Mouse (Mus musculus): ENCODE data around the gene Dhx38. TPM values are rescaled to one million over a fixed set of nuclear protein-coding genes. Genes with fewer than 3 reads are reported as not detected.

Gene Dhx38
- polyA plus RNA-seq, 1 experiment from 2014 or later, result 25.3 TPM

DNA sequence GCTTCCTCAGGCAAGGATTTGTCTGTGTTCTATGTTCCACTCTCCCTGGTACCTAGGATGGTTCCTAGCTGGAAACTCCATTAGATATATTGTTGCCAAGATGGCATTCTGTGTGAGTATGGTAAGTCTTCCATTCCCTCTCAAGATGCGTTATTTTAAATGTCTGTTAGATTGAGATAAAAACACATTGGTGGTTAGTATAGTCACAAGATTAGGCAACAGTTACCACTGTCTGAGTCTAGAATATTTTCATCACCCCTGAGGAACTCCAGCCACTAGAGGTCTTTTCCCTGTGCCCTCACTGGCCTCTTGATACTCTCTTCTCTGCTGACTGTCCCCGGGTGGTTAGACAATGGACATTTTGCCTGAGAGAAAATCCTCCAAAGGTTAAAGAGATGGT lies 41.7 kb downstream of the Dhx38 start:
- 73% methylated on average over 2 of the region's 2 CpGs for WGBS

DNA sequence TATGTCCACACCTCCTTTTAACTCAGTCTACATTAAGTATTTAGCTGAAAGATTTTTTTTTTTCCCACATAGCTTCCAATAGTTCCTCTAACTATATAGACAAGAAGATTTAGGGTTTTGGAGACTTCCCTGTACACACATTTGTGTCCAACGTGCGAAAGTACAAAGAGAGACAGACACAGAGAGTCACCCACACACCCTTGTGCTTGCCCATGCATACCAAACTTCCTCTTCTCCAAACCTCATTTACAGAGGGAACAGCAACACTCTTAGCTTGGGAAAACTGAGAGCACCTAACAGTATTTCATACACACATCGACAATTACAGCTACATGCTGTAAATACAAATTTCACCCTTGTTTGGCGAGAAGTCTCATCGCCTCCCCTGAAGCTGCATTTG lies 60.1 kb downstream of the Dhx38 start:
- Histone ChIP-seq H3K4me2 (ENCODE audit: low read depth, low read length) (no peak overlapping the region), H3K27ac (ENCODE audit: low read length) (no peak overlapping the region), H3K9ac (ENCODE audit: low read length) (no peak overlapping the region), H3K9me3 (ENCODE audit: control insufficient read depth, low read length) (no peaks in the 10 kb centered on the region), H3K36me3 (ENCODE audit: control insufficient read depth, insufficient read depth, low read length) (no peaks in the 10 kb centered on the region), H3K4me3 (ENCODE audit: low read length) (no peak overlapping the region), H3K4me1 (replicated peaks; ENCODE audit: control insufficient read depth, insufficient read depth, low read length) (no peaks in the 10 kb centered on the region), H3K27me3 (ENCODE audit: control insufficient read depth, insufficient read depth, low read depth, low read length) (no peaks in the 10 kb centered on the region)
- no peak for ATAC-seq (ENCODE audit: low read depth)
- WGBS, result 84% methylated on average over 5 of the region's 5 CpGs

More for the DNA sequence above, 41.7 kb downstream of the Dhx38 start:
- Histone ChIP-seq H3K9ac (ENCODE audit: low read length) (no peak overlapping the region), H3K4me1 (replicated peaks; ENCODE audit: control insufficient read depth, insufficient read depth, low read length) (no peaks in the 10 kb centered on the region), H3K4me3 (ENCODE audit: low read length) (no peak overlapping the region), H3K27ac (ENCODE audit: low read length) (no peak overlapping the region), H3K4me2 (ENCODE audit: low read depth, low read length) (no peak overlapping the region), H3K27me3 (ENCODE audit: control insufficient read depth, insufficient read depth, low read depth, low read length) (no peaks in the 10 kb centered on the region), H3K36me3 (ENCODE audit: control insufficient read depth, insufficient read depth, low read length) (no peaks in the 10 kb centered on the region), H3K9me3 (ENCODE audit: control insufficient read depth, low read length) (no peaks in the 10 kb centered on the region)
- no peak for ATAC-seq (ENCODE audit: low read depth)

DNA sequence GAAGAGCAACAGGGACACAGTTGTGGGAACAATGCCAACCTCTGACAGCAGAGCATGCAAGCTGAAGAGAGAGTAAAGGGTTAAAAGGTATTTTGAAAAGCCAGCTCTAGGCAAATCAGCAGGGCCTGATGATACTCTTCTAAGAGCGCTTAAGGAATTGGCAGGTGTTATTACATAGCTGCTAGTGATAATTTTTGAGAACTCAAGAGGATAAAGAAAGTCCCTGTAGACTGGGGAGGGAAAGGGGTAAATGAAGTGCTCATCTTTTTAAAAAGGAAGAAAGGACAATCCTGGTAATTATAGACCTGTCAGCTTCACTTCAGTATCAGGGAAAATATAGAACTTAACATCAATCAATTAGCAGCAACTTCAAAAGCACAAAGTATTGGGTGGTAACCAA lies 62.1 kb downstream of the Dhx38 start:
- Histone ChIP-seq H3K9ac (ENCODE audit: low read length) (no peak overlapping the region), H3K9me3 (ENCODE audit: control insufficient read depth, low read length) (no peaks in the 10 kb centered on the region), H3K27ac (ENCODE audit: low read length) (no peak overlapping the region), H3K4me1 (replicated peaks; ENCODE audit: control insufficient read depth, insufficient read depth, low read length) (no peaks in the 10 kb centered on the region; the same call in 1 of the 2 replicates), H3K4me2 (ENCODE audit: low read depth, low read length) (no peak overlapping the region), H3K4me3 (ENCODE audit: low read length) (no peak overlapping the region), H3K27me3 (ENCODE audit: control insufficient read depth, insufficient read depth, low read depth, low read length) (no peaks in the 10 kb centered on the region), H3K36me3 (ENCODE audit: control insufficient read depth, insufficient read depth, low read length) (no peaks in the 10 kb centered on the region)
- ATAC-seq (ENCODE audit: low read depth), result no peak
- WGBS, result 57% methylated on average over 1 of the region's 1 CpGs

DNA sequence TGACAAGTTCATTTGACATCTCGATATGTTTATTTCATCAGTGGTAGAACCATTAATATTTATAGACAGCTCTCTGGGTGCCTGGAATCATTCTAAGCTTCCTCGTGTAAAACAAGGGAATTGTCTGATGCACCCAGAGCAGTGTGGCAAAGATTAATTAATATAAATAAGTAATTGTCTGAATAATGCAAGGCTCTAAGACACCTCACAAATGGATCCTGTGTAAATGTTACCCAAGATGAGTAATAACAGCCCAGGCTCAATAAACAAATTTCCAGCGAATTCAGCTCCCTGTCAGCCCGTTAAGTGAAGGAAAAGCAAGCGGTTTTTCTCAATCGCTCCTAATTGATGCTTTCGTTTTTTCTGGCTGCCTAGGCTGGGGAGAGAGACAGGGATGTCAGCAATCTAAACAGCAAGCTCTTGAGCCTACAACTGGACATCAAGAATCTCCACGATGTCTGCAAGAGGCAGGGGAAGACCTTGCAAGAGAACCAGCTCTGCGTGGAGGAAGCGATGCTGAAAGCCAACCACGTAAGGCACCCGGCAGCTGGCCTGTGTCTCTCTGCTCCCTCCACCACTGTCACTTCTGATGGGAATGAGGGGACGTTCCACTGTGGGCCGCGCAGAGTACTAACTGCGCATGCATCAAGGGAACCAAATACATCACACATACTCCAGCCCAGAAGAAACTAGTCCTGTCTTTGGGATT lies 66.5 kb downstream of the Dhx38 start:
- Histone ChIP-seq H3K9me3 (ENCODE audit: control insufficient read depth, low read length) (no peaks in the 10 kb centered on the region), H3K9ac (ENCODE audit: low read length) (peak overlapping the region; percentile 20; the same call in 1 of the 2 replicates), H3K27me3 (ENCODE audit: control insufficient read depth, insufficient read depth, low read depth, low read length) (no peaks in the 10 kb centered on the region), H3K27ac (ENCODE audit: low read length) (peak overlapping the region; percentile 57), H3K4me3 (ENCODE audit: low read length) (peak overlapping the region; percentile 30), H3K4me1 (replicated peaks; ENCODE audit: control insufficient read depth, insufficient read depth, low read length) (peaks cover 3% of the 10 kb centered on the region; the same call in 1 of the 2 replicates), H3K36me3 (ENCODE audit: control insufficient read depth, insufficient read depth, low read length) (no peaks in the 10 kb centered on the region), H3K4me2 (ENCODE audit: low read depth, low read length) (peak overlapping the region; percentile 45)
- ATAC-seq (ENCODE audit: low read depth), result peak; percentile 95
- 49% methylated on average over 16 of the region's 16 CpGs for WGBS

Other genes starting within 250 kb of the Dhx38 start
- gene Pmfbp1, start 71.8 kb downstream of the Dhx38 start, polyA plus RNA-seq (2015; fragmentation: Nextera tagmentation; extraction: Ambion mirVana), result not detected in 2 replicates
- gene Txnl4b, start within 50 bp of the Dhx38 start, polyA plus RNA-seq (2015; fragmentation: Nextera tagmentation; extraction: Ambion mirVana), result 26.0 and 29.6 TPM in 2 replicates
- gene Hp, start 13.3 kb upstream of the Dhx38 start, polyA plus RNA-seq (2015; fragmentation: Nextera tagmentation; extraction: Ambion mirVana), result 62.6 and 90.4 TPM in 2 replicates
- gene Dhodh, start 42.8 kb upstream of the Dhx38 start, polyA plus RNA-seq (2015; fragmentation: Nextera tagmentation; extraction: Ambion mirVana), result 40.9 and 42.1 TPM in 2 replicates
- 0.08 TPM in 1 of 2 replicates, not detected in the other for gene Pkd1l3, start 48.7 kb upstream of the Dhx38 start, polyA plus RNA-seq (2015; fragmentation: Nextera tagmentation; extraction: Ambion mirVana)
- gene Ist1, start 127.4 kb upstream of the Dhx38 start, polyA plus RNA-seq (2015; fragmentation: Nextera tagmentation; extraction: Ambion mirVana), result 144 and 145 TPM in 2 replicates
- gene Zfp821, start 139.7 kb upstream of the Dhx38 start, polyA plus RNA-seq (2015; fragmentation: Nextera tagmentation; extraction: Ambion mirVana), result 20.1 and 22.4 TPM in 2 replicates
- 7.6 and 7.7 TPM in 2 replicates for gene Atxn1l, start 171.9 kb upstream of the Dhx38 start, polyA plus RNA-seq (2015; fragmentation: Nextera tagmentation; extraction: Ambion mirVana)
- 41.8 and 46.6 TPM in 2 replicates for gene Ap1g1, start 212.7 kb upstream of the Dhx38 start, polyA plus RNA-seq (2015; fragmentation: Nextera tagmentation; extraction: Ambion mirVana)

Data from lung, embryonic 16.5 days (tissue).